Mouse (Mus musculus) lung, postnatal 36 days (tissue): ENCODE measurements at regions not wholly inside any gene's neighbourhood (a gene's known extent, or its start where the extent isn't known, plus 50 kb on each side); places are given as distances from the start of the nearest gene placed in this dataset.

Experiments
- DNase-seq: peaks from one replicate; pipeline ENCODE4 v3.0.0; 2022; ENCODE audit warnings: mixed read lengths

DNA sequence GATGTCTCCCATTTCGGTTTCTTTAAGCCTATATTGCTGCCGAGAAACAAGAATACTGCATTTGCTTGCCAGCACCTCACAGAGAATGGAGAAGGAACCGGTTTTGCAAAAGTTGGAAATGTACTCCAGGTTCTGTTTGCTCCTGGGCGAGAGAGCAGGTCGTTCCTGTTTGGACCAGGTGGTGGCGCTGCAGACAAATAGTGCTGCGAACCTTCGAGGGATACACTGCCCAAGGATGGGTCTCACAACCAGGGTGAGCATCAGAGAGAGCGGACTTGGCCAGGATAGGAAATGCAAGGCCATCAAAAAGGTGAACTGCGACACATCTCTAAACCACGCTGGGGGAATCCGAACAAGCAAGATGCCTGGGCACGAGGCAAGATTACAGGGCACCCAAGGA lies 54.0 kb upstream of the Ets2 start:
- DNase-seq = peak; percentile 88

- DNase-seq = no peak
Measured at GRCm38 (mm10) chr16:95642784-95643590, 56.6 kb upstream of the Erg start.

GRCm38 (mm10) chr16:95640670-95641069 lies 54.3 kb upstream of the Erg start:
- DNase-seq = no peak

GRCm38 (mm10) chr16:95639677-95640076 lies 53.3 kb upstream of the Erg start:
- no peak for DNase-seq

GRCm38 (mm10) chr16:95637850-95638249 lies 51.5 kb upstream of the Erg start:
- DNase-seq = no peak

GRCm38 (mm10) chr16:95636615-95637014 lies 50.2 kb upstream of the Erg start:
- DNase-seq = no peak
